Comparison of ENCODE assay signal across 14 mouse cellular contexts in genomic region chr6:98947486-98948152, GRCm38 (mm10).
A peak's percentile ranks its signal among the peaks of the same experiment; 100 is the strongest.
DNase-seq lines count a peak whose midpoint lies in the region; ATAC-seq and TF ChIP-seq lines count a peak whose summit lies in the region.
"Had no signal": no experiment of that assay in that cellular context is flagged by ENCODE, and none has a peak within 500 bp of the region (broad histone marks: within the 10 kb centered on the region; RNA-seq: fewer than 3 reads in every experiment).

No protein-coding gene starts in this region.

- H3K4me3 ChIP-seq in gastrocnemius, adult 2 months: no peak overlapping the region
- H3K4me3 ChIP-seq in midbrain, embryonic 10.5 days: no peak overlapping the region
- no peak overlapping the region for H3K4me3 ChIP-seq in midbrain, embryonic 14.5 days (replicated peaks; ENCODE audit: low read depth, low read length)
- no peak overlapping the region for H3K4me3 ChIP-seq in forebrain, embryonic 15.5 days
- H3K4me3 ChIP-seq: embryonic facial prominence, embryonic 12.5 days; liver, embryonic 13.5 days had no signal

- H3K9me3 ChIP-seq in midbrain, embryonic 10.5 days (replicated peaks): no peaks in the 10 kb centered on the region
- no peaks in the 10 kb centered on the region for H3K9me3 ChIP-seq in midbrain, embryonic 14.5 days (ENCODE audit: control insufficient read depth, low read length)
- no peaks in the 10 kb centered on the region for H3K9me3 ChIP-seq in forebrain, embryonic 15.5 days
- H3K9me3 ChIP-seq: embryonic facial prominence, embryonic 12.5 days; liver, embryonic 13.5 days had no signal

- no peak for TF ChIP-seq CTCF in gastrocnemius, adult 2 months (IDR thresholded peaks at IDR 0.05)

- no peak for DNase-seq in gastrocnemius, adult 2 months
- no peak for DNase-seq in gastrocnemius, postnatal 10 days
- no peak for DNase-seq in midbrain, embryonic 10.5 days (ENCODE audit: low spot score)
- DNase-seq in midbrain, embryonic 14.5 days: no peak
- peak; percentile 8 for DNase-seq in retina, postnatal 7 days (ENCODE audit: low read depth, low spot score)
- no peak for DNase-seq in layer of hippocampus, postnatal 36 days
- DNase-seq: cerebellum, adult 9-11 months; kidney, postnatal 25 days; liver, embryonic 13.5 days had no signal

- peaks cover 43% of the 10 kb centered on the region for H3K4me1 ChIP-seq in midbrain, embryonic 10.5 days
- H3K4me1 ChIP-seq in midbrain, embryonic 14.5 days (ENCODE audit: control insufficient read depth, insufficient read depth, low read length): peaks cover 8% of the 10 kb centered on the region
- peaks cover 30% of the 10 kb centered on the region for H3K4me1 ChIP-seq in forebrain, embryonic 15.5 days

- H3K9ac ChIP-seq in midbrain, embryonic 14.5 days (replicated peaks; ENCODE audit: low read length): no peak overlapping the region
- H3K9ac ChIP-seq in forebrain, embryonic 15.5 days (replicated peaks): no peak overlapping the region
- H3K9ac ChIP-seq: embryonic facial prominence, embryonic 12.5 days; liver, embryonic 13.5 days had no signal

- 73% methylated on average over 11 of the region's 11 CpGs for WGBS in midbrain, embryonic 10.5 days
- WGBS in midbrain, embryonic 14.5 days: 68% methylated on average over 11 of the region's 11 CpGs
- WGBS in forebrain, embryonic 15.5 days: 14% methylated on average over 11 of the region's 11 CpGs

- peak overlapping the region; percentile 79 for H3K27ac ChIP-seq in gastrocnemius, adult 2 months
- H3K27ac ChIP-seq in midbrain, embryonic 10.5 days (replicated peaks): 0 out of 2 replicates have a peak overlapping the region, but pooled peaks have one; percentile 42
- no peak overlapping the region for H3K27ac ChIP-seq in midbrain, embryonic 14.5 days (replicated peaks; ENCODE audit: low read depth, low read length)
- H3K27ac ChIP-seq in forebrain, embryonic 15.5 days (replicated peaks): 0 out of 2 replicates have a peak overlapping the region, but pooled peaks have one; percentile 8
- H3K27ac ChIP-seq: liver, embryonic 13.5 days had no signal

- intact Hi-C loops in gastrocnemius, adult 2 months (cut with DNase I): loop anchor here (5.0 kb wide), 1 partner anchor 575 kb away; the partner anchor contains the start of gene Foxp1

- H3K4me2 ChIP-seq in midbrain, embryonic 14.5 days (ENCODE audit: low read length): no peak overlapping the region
- no peak overlapping the region for H3K4me2 ChIP-seq in forebrain, embryonic 15.5 days (replicated peaks)
- H3K4me2 ChIP-seq: embryonic facial prominence, embryonic 12.5 days; heart, embryonic 11.5 days; liver, embryonic 13.5 days had no signal

- ATAC-seq in midbrain, embryonic 14.5 days (ENCODE audit: low FRiP score, low TSS enrichment): no peak
- ATAC-seq in forebrain, embryonic 15.5 days (replicated peaks): peak; percentile 71
- no peak for ATAC-seq in CD4-positive, CD25-positive, alpha-beta regulatory T cell, adult 4 months
- ATAC-seq: activated CD4-positive, CD25-positive, alpha-beta regulatory T cell, adult 4 months had no signal

- no peaks in the 10 kb centered on the region for H3K27me3 ChIP-seq in midbrain, embryonic 10.5 days (ENCODE audit: low read depth, poor library complexity, severe bottlenecking)
- H3K27me3 ChIP-seq in midbrain, embryonic 14.5 days (ENCODE audit: control insufficient read depth, insufficient read depth, low read length): no peaks in the 10 kb centered on the region
- H3K27me3 ChIP-seq in forebrain, embryonic 15.5 days: 0 out of 2 replicates have a peak, but pooled peaks cover 4% of the 10 kb centered on the region
- H3K27me3 ChIP-seq: embryonic facial prominence, embryonic 12.5 days; liver, embryonic 13.5 days had no signal

- peaks cover 37% of the 10 kb centered on the region for H3K36me3 ChIP-seq in midbrain, embryonic 10.5 days
- peaks cover 5% of the 10 kb centered on the region; the same call in 1 of the 2 replicates for H3K36me3 ChIP-seq in midbrain, embryonic 14.5 days (ENCODE audit: control insufficient read depth, insufficient read depth, low read length)
- peaks cover 6% of the 10 kb centered on the region; the same call in 1 of the 2 replicates for H3K36me3 ChIP-seq in forebrain, embryonic 15.5 days
